Mouse (Mus musculus): ENCODE measurements around the gene 1700025G04Rik.

DNA sequence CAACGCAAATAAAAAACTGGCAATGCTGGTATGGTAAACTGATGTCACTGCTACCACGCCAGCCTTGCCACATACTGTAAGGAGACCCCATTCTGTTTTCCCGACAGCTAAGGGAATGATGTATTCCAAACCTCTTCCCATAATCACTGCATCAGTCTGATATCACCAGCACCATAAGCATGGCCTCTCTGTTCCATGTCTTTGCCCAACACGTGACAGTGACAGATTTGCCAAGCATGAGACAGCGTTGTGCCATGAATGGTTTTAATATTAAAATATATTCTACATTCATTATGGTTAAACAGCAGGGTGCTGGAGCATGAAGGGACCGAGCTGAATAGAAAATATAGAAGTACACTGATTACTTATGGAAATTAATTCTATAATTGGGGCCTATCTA, 14.2 kb downstream of the 1700025G04Rik start:
- TF ChIP-seq CTCF (IDR thresholded peaks at IDR 0.05; ENCODE audit: extremely low read depth, insufficient read depth, low read length) (no peak), POLR2A (IDR thresholded peaks at IDR 0.05; ENCODE audit: extremely low read depth, insufficient read depth, low read length) (no peak)

Data from cortical plate, adult 2 months (tissue).